Mouse (Mus musculus): ENCODE data around the gene Krt13. TPM values are rescaled to one million over a fixed set of nuclear protein-coding genes. Genes with fewer than 3 reads are reported as not detected.

Gene Krt13
- polyA plus RNA-seq, 2 experiments: 0.62 to 1.7 TPM

DNA sequence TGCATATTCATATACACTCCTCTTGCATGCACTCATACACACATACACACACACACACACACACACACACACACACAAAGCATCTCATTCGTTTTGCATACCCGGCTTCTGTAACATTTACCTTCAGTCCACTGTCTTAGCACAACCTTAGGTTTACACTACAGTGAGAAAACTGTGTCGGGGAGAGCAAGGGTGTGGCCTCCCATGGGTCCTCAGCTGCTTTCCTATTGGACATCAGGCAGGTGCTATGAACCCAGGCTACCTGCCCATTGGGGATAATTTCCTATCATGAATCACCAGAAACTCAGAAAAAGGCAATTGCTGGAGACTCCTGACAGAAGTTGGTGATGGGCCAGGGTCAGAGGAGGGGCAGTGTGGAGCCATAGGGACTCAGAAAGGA, 36.0 kb upstream of the Krt13 start:
- TF ChIP-seq POLR2A (IDR thresholded peaks at IDR 0.05; ENCODE audit: borderline replicate concordance, extremely low read depth, insufficient read depth, insufficient read length): no peak
- no peaks in the 10 kb centered on the region for H3K9me3 ChIP-seq (ENCODE audit: control insufficient read depth, low read length)
- 69% methylated on average over 3 of the region's 3 CpGs for WGBS
- DNase-seq (ENCODE audit: low spot score) (no peak), ATAC-seq (ENCODE audit: low FRiP score, low read depth) (no peak)
- H3K27ac ChIP-seq (replicated peaks; ENCODE audit: low read depth, low read length): no peak overlapping the region
- no peaks in the 10 kb centered on the region for H3K27me3 ChIP-seq (ENCODE audit: control insufficient read depth, insufficient read depth, low read length)
- no peak overlapping the region for H3K9ac ChIP-seq (ENCODE audit: low read depth, low read length, severe bottlenecking)
- H3K36me3 ChIP-seq (ENCODE audit: control insufficient read depth, insufficient read depth, low read length): no peaks in the 10 kb centered on the region
- no peak overlapping the region for H3K4me2 ChIP-seq (replicated peaks; ENCODE audit: low read depth, low read length, severe bottlenecking)
- no peak overlapping the region for H3K4me3 ChIP-seq (replicated peaks; ENCODE audit: low read length)
- peaks cover 8% of the 10 kb centered on the region for H3K4me1 ChIP-seq (ENCODE audit: control insufficient read depth, insufficient read depth, low read length)

DNA sequence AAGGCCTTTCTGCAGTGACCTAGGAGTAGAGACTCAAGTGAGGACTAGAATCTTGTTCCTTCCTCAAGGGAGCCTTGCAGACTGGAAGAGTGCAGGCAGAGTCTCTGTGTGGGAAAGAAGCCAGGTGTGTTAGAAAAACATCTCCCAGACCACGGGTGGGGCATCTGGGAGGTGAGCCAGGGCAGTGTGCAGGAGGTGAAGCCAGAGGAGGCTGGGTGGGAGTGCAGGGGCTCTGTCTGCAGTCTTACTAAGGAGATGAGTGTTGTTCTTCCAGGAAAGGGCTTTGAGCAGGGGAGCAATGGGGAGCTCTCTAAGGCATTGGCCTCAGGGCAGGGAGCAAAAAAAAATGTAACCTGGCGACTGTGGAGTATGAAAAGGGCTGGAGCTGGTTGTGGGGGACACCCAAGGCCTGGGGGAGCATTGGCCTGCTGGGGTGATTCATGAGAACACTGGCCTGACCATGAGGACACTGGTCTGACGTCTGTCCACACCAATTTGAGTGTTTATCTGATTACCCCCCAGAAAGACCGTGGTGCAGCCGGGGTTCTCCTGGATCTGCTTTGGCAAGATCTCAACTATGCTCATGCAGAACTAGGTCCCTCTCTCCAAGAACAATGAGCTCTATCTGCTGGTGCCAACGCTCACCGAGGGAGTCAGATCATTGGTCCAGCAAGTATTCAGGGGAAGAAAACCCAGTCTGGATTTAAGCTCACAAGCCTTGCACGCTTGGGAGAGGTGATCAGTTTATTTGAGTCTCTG, 34.3 kb upstream of the Krt13 start:
- no peak for TF ChIP-seq POLR2A (IDR thresholded peaks at IDR 0.05; ENCODE audit: borderline replicate concordance, extremely low read depth, insufficient read depth, insufficient read length)
- H3K36me3 ChIP-seq (ENCODE audit: control insufficient read depth, insufficient read depth, low read length): no peaks in the 10 kb centered on the region
- no peaks in the 10 kb centered on the region for H3K27me3 ChIP-seq (ENCODE audit: control insufficient read depth, insufficient read depth, low read length)
- H3K4me1 ChIP-seq (ENCODE audit: control insufficient read depth, insufficient read depth, low read length): peaks cover 8% of the 10 kb centered on the region
- no peaks in the 10 kb centered on the region for H3K9me3 ChIP-seq (ENCODE audit: control insufficient read depth, low read length)
- H3K4me2 ChIP-seq (replicated peaks; ENCODE audit: low read depth, low read length, severe bottlenecking): no peak overlapping the region
- DNase-seq (ENCODE audit: low spot score): no peak
- WGBS: 64% methylated on average over 8 of the region's 8 CpGs
- H3K27ac ChIP-seq (replicated peaks; ENCODE audit: low read depth, low read length): no peak overlapping the region
- H3K4me3 ChIP-seq (replicated peaks; ENCODE audit: low read length): no peak overlapping the region
- H3K9ac ChIP-seq (ENCODE audit: low read depth, low read length, severe bottlenecking): no peak overlapping the region
- no peak for ATAC-seq (ENCODE audit: low FRiP score, low read depth)

DNA sequence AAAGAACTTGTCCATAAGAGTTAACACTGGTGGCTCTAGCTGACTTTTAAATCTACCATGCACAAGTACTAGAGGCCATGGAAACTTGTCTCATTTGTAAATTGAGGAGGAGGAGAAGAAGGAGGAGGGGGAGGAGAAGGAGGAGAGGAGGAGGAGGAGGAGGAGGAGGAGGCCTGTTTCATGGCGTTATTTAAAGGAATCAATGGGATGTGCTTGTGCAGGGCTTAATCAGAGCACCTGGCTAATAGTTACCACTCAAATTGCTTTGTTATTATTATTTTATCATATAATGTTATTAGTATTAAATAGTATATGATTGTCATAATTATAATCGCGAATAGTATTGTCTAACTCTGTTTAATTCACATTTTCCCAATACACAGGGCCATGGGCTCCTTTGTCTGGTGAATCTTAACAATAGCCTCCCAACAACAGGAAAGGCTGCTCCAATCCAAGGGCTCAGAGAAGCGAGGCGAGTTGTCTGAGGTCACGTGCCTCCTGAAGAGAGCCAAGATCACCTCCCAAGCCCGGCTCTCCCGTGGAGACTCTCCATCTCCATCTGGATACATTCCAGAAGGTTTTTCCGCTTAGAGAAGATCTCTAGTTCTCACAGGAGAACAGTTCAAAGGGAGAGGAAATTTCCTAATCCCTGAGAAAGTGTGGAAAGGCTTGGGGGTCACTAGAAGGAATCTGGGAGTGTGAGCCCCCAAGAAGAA, 27.4 kb upstream of the Krt13 start, which contains the start of gene Krt19:
Gene Krt19, minus strand, starts transcription at position 51 of the 716 bp plus-strand sequence.
- 54% methylated on average over 9 of the region's 9 CpGs for WGBS
- Histone ChIP-seq H3K9ac (ENCODE audit: low read depth, low read length, severe bottlenecking) (no peak within 1 kb of the TSS), H3K27ac (replicated peaks; ENCODE audit: low read depth, low read length) (no peak within 1 kb of the TSS), H3K4me2 (replicated peaks; ENCODE audit: low read depth, low read length, severe bottlenecking) (no peak within 1 kb of the TSS), H3K36me3 (ENCODE audit: control insufficient read depth, insufficient read depth, low read length) (no peaks in the 10 kb centered on the region), H3K27me3 (ENCODE audit: control insufficient read depth, insufficient read depth, low read length) (peaks cover 26% of the 10 kb centered on the region), H3K4me3 (replicated peaks; ENCODE audit: low read length) (no peak within 1 kb of the TSS), H3K4me1 (ENCODE audit: control insufficient read depth, insufficient read depth, low read length) (peaks cover 10% of the 10 kb centered on the region), H3K9me3 (ENCODE audit: control insufficient read depth, low read length) (no peaks in the 10 kb centered on the region)
- no peak for TF ChIP-seq POLR2A (IDR thresholded peaks at IDR 0.05; ENCODE audit: borderline replicate concordance, extremely low read depth, insufficient read depth, insufficient read length)
- ATAC-seq (ENCODE audit: low FRiP score, low read depth) (no peak), DNase-seq (ENCODE audit: low spot score) (no peak)

DNA sequence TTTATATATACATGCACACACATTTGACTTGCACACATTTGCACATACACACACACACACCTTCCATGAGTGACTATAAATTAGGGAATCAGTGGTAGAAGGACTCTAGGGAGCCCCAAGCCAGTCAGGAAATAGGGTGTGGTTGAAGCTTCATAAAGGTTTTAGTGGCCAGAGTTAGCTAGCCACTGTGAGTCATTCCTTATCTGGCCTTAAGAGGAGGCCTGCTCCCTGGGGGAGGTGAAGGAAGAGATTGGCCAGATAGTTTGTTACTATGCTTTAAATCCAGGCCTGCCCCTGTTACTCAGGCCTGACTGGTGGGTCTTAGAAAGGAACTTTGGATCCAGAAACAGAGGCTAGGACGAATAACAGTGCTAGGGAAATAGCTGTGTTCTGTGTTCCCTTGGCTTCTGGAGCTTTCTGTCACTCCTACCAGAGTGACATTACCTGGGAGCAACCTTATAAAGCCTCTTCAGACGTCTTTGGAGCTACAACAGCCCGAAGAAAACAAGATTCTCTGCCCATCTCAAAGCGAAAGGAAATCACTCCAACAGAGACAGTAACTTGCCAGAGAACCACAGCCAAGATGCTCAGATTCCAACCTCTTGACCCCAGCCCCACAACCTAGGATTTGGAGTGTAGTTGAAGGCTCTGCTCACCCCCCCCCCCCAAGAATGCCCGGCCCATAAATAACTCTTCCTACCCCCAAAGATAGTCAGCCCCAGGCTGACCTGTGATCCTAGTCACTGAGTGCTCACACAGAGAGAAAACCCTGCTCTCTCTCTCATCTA, 26.4 kb upstream of the Krt13 start:
- ATAC-seq (ENCODE audit: low FRiP score, low read depth) (no peak), DNase-seq (ENCODE audit: low spot score) (no peak)
- 55% methylated on average over 5 of the region's 5 CpGs for WGBS
- Histone ChIP-seq H3K9me3 (ENCODE audit: control insufficient read depth, low read length) (no peaks in the 10 kb centered on the region), H3K9ac (ENCODE audit: low read depth, low read length, severe bottlenecking) (no peak overlapping the region), H3K27me3 (ENCODE audit: control insufficient read depth, insufficient read depth, low read length) (peaks cover 27% of the 10 kb centered on the region), H3K36me3 (ENCODE audit: control insufficient read depth, insufficient read depth, low read length) (no peaks in the 10 kb centered on the region), H3K4me1 (ENCODE audit: control insufficient read depth, insufficient read depth, low read length) (peaks cover 10% of the 10 kb centered on the region), H3K27ac (replicated peaks; ENCODE audit: low read depth, low read length) (no peak overlapping the region), H3K4me2 (replicated peaks; ENCODE audit: low read depth, low read length, severe bottlenecking) (no peak overlapping the region), H3K4me3 (replicated peaks; ENCODE audit: low read length) (no peak overlapping the region)
- TF ChIP-seq POLR2A (IDR thresholded peaks at IDR 0.05; ENCODE audit: borderline replicate concordance, extremely low read depth, insufficient read depth, insufficient read length): no peak
